Mouse (Mus musculus) kidney, embryonic 15.5 days (tissue): ENCODE measurements around the gene Supt4a. TPM values are rescaled to one million over a fixed set of nuclear protein-coding genes. Genes with fewer than 3 reads are reported as not detected.

Experiments used
- ATAC-seq: fragments of 200-750 bp; cut with Nextera tagmentation; replicated peaks from 2 replicates; pipeline ENCODE4 v1.8.0; 2017; ENCODE audit warnings: moderate TSS enrichment; ENCODE audit not compliant: low FRiP score
- H3K27ac ChIP-seq: fragments of 300-500 bp; sonication (generic); 2 replicates; pipeline ENCODE4 v1.5.1; 2015; ENCODE audit warnings: mild to moderate bottlenecking, inconsistent platforms
- H3K27me3 ChIP-seq: fragments of 300-500 bp; sonication (generic); 2 replicates; pipeline ENCODE4 v1.6.1; 2015; ENCODE audit warnings: inconsistent platforms
- H3K36me3 ChIP-seq: fragments of 300-500 bp; sonication (generic); 2 replicates; pipeline ENCODE4 v1.6.1; 2015; ENCODE audit warnings: inconsistent platforms
- H3K4me1 ChIP-seq: fragments of 300-500 bp; sonication (generic); 2 replicates; pipeline ENCODE4 v1.6.1; 2015; ENCODE audit warnings: inconsistent platforms
- H3K4me2 ChIP-seq: fragments of 300-500 bp; sonication (generic); 2 replicates; pipeline ENCODE4 v1.6.1; 2015; ENCODE audit warnings: moderate library complexity, mild to moderate bottlenecking, inconsistent platforms
- H3K4me3 ChIP-seq: fragments of 300-500 bp; sonication (generic); replicated peaks from 2 replicates; pipeline ENCODE4 v1.5.1; 2015; ENCODE audit warnings: mild to moderate bottlenecking, inconsistent platforms
- H3K9ac ChIP-seq: fragments of 300-500 bp; sonication (generic); 2 replicates; pipeline ENCODE4 v1.6.1; 2015; ENCODE audit warnings: mild to moderate bottlenecking, inconsistent platforms
- H3K9me3 ChIP-seq: fragments of 300-500 bp; sonication (generic); replicated peaks from 2 replicates; pipeline ENCODE4 v1.6.1; 2016; ENCODE audit warnings: inconsistent platforms
- WGBS: fragments of 180-500 bp; shearing (Covaris S2); methylation state at CpG from one replicate; pipeline ENCODE4 v1.1.7; 2015; ENCODE audit warnings: mixed read lengths; 5-methylcytosine and 5-hydroxymethylcytosine counted together
- polyA plus RNA-seq: library from polyadenylated mRNA; unstranded; fragments of >200 nt; fragmentation: Nextera tagmentation; extraction: Ambion mirVana; gene quantifications from 2 replicates; pipeline ENCODE4 v1.2.1, GENCODE M21; 2015

Gene Supt4a
- polyA plus RNA-seq, 1 experiment from 2014 or later, result 164 TPM

DNA sequence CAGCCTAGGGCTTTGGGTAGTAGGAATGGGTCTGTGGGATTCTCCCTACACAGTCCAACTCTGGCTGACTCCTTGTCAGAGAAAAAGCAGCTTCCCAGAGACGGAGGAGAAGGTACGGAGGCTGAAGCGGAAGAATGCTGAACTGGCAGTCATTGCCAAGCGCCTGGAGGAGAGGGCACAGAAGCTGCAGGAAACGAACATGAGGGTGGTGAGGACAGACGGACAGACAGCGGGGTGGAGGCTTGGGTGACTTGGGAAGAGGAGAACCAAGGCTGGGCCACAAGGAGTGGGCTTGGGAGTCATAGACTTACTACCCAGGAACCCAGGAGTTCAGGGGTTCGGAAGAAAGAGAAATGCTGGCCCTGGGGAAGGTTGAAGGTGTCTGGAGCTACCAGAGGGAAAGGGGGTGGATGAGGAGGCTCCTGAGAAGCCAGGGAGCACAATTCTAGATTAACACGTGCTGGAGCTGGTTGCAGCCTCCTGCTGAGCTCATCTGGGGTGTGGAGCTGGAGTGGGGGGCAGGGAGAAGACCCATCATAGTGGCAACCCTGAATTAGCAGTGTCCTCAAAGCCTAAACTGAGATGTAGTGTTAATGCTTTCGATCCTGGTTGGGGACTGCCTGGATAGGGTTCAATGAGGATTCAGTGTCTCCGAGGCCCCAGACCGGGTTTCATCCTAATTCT lies 25.5 kb downstream of the Supt4a start:
- peaks cover 29% of the 10 kb centered on the region for H3K4me1 ChIP-seq
- no peak overlapping the region for H3K9ac ChIP-seq
- no peaks in the 10 kb centered on the region for H3K9me3 ChIP-seq
- ATAC-seq, result no peak
- no peak overlapping the region for H3K27ac ChIP-seq
- H3K36me3 ChIP-seq, result no peaks in the 10 kb centered on the region
- H3K27me3 ChIP-seq, result peaks cover 86% of the 10 kb centered on the region
- WGBS, result 50% methylated on average over 12 of the region's 12 CpGs
- H3K4me3 ChIP-seq, result no peak overlapping the region
- peak overlapping the region; percentile 96 for H3K4me2 ChIP-seq

GRCm38 (mm10) chr11:87763511-87763987 lies 26.2 kb downstream of the Supt4a start:
- no peaks in the 10 kb centered on the region for H3K36me3 ChIP-seq
- peaks cover 29% of the 10 kb centered on the region for H3K4me1 ChIP-seq
- 2% methylated on average over 17 of the region's 17 CpGs for WGBS
- H3K9me3 ChIP-seq, result no peaks in the 10 kb centered on the region
- peaks cover 90% of the 10 kb centered on the region for H3K27me3 ChIP-seq
- ATAC-seq, result peak; percentile 70; the same call in 1 of the 2 replicates
- 0 out of 2 replicates have a peak overlapping the region, but pooled peaks have one; percentile 6 for H3K27ac ChIP-seq
- peak overlapping the region; percentile 96 for H3K4me2 ChIP-seq
- H3K9ac ChIP-seq, result peak overlapping the region; percentile 62
- peak overlapping the region; percentile 53 for H3K4me3 ChIP-seq

- Histone ChIP-seq H3K4me3 (peak overlapping the region; percentile 53), H3K9me3 (no peaks in the 10 kb centered on the region), H3K27ac (0 out of 2 replicates have a peak overlapping the region, but pooled peaks have one; percentile 6), H3K36me3 (no peaks in the 10 kb centered on the region), H3K9ac (peak overlapping the region; percentile 62), H3K4me1 (peaks cover 29% of the 10 kb centered on the region), H3K4me2 (peak overlapping the region; percentile 96), H3K27me3 (peaks cover 87% of the 10 kb centered on the region)
- WGBS, result under 1% methylated on average over 64 of the region's 65 CpGs
- peak; percentile 34; the same call in 1 of the 2 replicates for ATAC-seq
Measured at GRCm38 (mm10) chr11:87763988-87764876, 26.9 kb downstream of the Supt4a start.

DNA sequence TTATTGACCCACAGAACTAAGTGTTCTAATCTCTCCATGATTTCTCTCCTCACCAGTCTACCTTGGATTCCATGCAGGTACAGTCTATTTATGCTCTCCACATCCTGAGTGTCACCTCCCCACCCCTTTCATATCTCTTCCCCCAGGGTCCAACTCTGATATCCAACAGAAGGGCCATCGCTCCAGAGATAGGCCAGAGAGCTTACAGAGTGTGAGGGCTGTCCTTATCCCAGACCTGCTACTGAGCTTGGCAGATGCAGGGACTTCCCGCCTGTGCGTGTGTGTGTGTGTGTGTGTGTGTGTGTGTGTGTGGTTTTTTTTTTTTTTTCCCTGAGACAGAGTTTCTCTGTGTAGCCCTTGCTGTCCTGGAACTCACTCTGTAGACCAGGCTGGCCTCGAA lies 31.4 kb downstream of the Supt4a start:
- Histone ChIP-seq H3K27ac (no peak overlapping the region), H3K9me3 (no peaks in the 10 kb centered on the region), H3K4me3 (no peak overlapping the region), H3K36me3 (no peaks in the 10 kb centered on the region), H3K4me2 (no peak overlapping the region), H3K27me3 (peaks cover 42% of the 10 kb centered on the region), H3K9ac (no peak overlapping the region), H3K4me1 (peaks cover 13% of the 10 kb centered on the region)
- 93% methylated on average over 4 of the region's 4 CpGs for WGBS
- no peak for ATAC-seq

DNA sequence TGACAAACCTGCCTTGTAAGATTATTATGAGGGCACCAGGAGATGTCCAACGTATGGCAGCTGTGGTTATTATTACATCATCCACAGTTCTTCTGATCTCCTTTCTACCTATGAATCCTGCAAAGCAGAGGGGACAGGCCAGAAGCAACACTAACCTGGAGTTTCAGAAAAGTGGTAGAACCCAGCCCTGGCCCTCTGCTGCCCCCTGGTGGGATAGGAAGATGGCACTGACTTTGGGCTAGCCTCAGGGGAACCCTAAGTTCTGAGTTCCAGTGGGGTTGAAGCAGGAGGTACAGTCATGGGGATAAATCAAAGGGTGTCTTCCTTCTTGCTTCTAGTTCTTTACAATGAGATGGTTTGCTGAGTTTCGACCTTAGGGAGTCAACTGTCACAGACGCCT lies 33.6 kb downstream of the Supt4a start:
- no peak overlapping the region for H3K4me3 ChIP-seq
- no peak overlapping the region for H3K9ac ChIP-seq
- ATAC-seq, result no peak
- H3K36me3 ChIP-seq, result no peaks in the 10 kb centered on the region
- no peak overlapping the region for H3K4me2 ChIP-seq
- H3K27me3 ChIP-seq, result peaks cover 20% of the 10 kb centered on the region
- 57% methylated on average over 3 of the region's 3 CpGs for WGBS
- no peaks in the 10 kb centered on the region for H3K4me1 ChIP-seq
- H3K27ac ChIP-seq, result no peak overlapping the region
- no peaks in the 10 kb centered on the region for H3K9me3 ChIP-seq

GRCm38 (mm10) chr11:87772354-87772753 lies 35.0 kb downstream of the Supt4a start:
- no peak for ATAC-seq
- Histone ChIP-seq H3K27me3 (peaks cover 9% of the 10 kb centered on the region), H3K36me3 (no peaks in the 10 kb centered on the region), H3K9ac (no peak overlapping the region), H3K4me1 (no peaks in the 10 kb centered on the region), H3K4me3 (no peak overlapping the region), H3K4me2 (no peak overlapping the region), H3K27ac (no peak overlapping the region), H3K9me3 (no peaks in the 10 kb centered on the region)
- 99% methylated on average over 3 of the region's 3 CpGs for WGBS

DNA sequence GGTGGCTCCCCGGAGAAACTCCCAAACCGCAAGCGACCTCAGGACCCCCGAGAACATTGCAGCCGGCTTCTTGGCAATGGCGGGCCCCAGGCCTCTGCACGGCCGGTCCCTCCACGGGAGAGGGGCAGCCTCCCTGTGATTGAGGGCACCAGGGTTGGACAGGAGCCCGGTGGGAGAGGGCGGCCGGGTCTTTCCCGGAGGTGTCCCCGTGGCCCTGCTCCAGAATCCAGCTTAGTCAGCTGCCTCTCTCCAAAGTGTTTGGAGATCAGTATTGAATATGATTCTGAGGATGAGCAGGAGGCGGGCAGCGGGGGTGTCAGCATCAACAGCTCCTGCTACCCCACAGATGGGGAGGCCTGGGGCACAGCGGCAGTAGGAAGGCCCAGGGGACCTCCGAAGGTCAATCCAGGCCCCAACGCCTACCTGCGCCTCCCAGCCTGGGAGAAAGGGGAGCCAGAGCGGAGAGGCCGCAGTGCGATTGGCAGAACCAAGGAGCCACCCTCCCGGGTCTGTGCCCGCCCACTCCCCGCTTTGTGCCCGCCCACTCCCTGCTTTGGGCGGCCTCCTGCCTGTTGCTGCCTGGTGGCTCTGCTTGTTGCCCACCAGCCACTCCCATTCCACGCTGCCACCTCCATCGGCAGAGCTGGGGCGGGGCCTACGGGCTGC lies 40.9 kb downstream of the Supt4a start:
- Histone ChIP-seq H3K36me3 (no peaks in the 10 kb centered on the region), H3K27me3 (peaks cover 3% of the 10 kb centered on the region; the same call in 1 of the 2 replicates), H3K9ac (peak overlapping the region; percentile 44), H3K9me3 (no peaks in the 10 kb centered on the region), H3K4me1 (peaks cover 19% of the 10 kb centered on the region), H3K27ac (no peak overlapping the region), H3K4me2 (peak overlapping the region; percentile 73), H3K4me3 (peak overlapping the region; percentile 43)
- 5% methylated on average over 32 of the region's 32 CpGs for WGBS
- peak; percentile 95 for ATAC-seq

DNA sequence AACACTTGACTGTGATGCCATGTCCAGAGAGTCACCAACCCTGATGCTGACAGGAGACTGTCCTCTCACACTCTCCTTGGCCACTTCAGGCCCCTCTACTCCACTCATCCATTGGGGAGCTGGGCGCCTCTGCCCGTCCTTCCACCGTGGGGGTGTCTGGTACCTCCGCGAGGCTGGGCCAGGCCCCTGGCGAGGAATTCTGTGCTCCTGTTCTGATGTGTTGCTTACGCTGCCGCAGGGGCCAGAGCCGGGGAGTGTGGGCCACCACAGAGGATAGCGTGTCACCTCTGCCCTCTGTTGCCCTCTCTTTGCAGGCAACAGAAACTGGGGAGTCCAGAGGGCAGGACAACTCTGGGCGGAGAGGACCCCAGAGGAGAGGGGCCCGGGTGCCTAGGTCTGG lies 41.6 kb downstream of the Supt4a start:
- Histone ChIP-seq H3K4me2 (peak overlapping the region; percentile 73), H3K9me3 (no peaks in the 10 kb centered on the region), H3K9ac (no peak overlapping the region), H3K27ac (no peak overlapping the region), H3K4me3 (peak overlapping the region; percentile 43), H3K27me3 (peaks cover 3% of the 10 kb centered on the region; the same call in 1 of the 2 replicates), H3K36me3 (no peaks in the 10 kb centered on the region), H3K4me1 (peaks cover 19% of the 10 kb centered on the region)
- 43% methylated on average over 12 of the region's 12 CpGs for WGBS
- 0 out of 2 replicates have a peak, but pooled peaks have one; percentile 1 for ATAC-seq

- H3K36me3 ChIP-seq, result no peaks in the 10 kb centered on the region
- H3K9me3 ChIP-seq, result no peaks in the 10 kb centered on the region
- peaks cover 19% of the 10 kb centered on the region for H3K4me1 ChIP-seq
- ATAC-seq, result no peak
- H3K4me3 ChIP-seq, result no peak overlapping the region
- H3K27ac ChIP-seq, result no peak overlapping the region
- WGBS, result 85% methylated on average over 4 of the region's 4 CpGs
- no peak overlapping the region for H3K9ac ChIP-seq
- H3K27me3 ChIP-seq, result peaks cover 3% of the 10 kb centered on the region; the same call in 1 of the 2 replicates
- H3K4me2 ChIP-seq, result peak overlapping the region; percentile 73; the same call in 1 of the 2 replicates
Measured at GRCm38 (mm10) chr11:87779392-87779791, 42.0 kb downstream of the Supt4a start.

- H3K4me2 ChIP-seq, result no peak overlapping the region
- WGBS, result 81% methylated on average over 8 of the region's 8 CpGs
- H3K9ac ChIP-seq, result no peak overlapping the region
- H3K36me3 ChIP-seq, result no peaks in the 10 kb centered on the region
- ATAC-seq, result no peak
- H3K27me3 ChIP-seq, result peaks cover 3% of the 10 kb centered on the region; the same call in 1 of the 2 replicates
- peaks cover 19% of the 10 kb centered on the region for H3K4me1 ChIP-seq
- no peak overlapping the region for H3K27ac ChIP-seq
- no peak overlapping the region for H3K4me3 ChIP-seq
- H3K9me3 ChIP-seq, result no peaks in the 10 kb centered on the region
Measured at GRCm38 (mm10) chr11:87780130-87780529, 42.8 kb downstream of the Supt4a start.

DNA sequence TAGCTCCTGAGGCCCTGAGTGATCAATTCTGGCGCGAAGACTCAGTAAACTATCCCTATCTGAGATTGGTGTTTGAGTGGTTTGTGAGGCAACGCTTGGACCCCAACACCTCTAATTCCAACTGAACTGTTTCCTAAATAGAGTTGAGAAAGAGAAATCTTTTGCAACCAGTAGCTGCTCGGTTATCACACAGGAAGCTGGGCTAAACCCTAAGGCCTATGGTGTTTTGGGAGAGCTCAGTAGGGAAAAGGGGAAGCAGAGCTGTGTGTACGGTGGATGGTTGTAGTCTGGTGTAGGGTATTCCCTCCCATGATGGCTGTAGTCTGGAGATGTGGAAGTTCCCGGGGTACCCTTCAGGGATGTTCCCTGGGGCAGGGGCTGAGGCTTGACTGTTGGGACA lies 52.7 kb downstream of the Supt4a start:
- Histone ChIP-seq H3K9ac (no peak overlapping the region), H3K4me3 (no peak overlapping the region), H3K27me3 (no peaks in the 10 kb centered on the region), H3K9me3 (no peaks in the 10 kb centered on the region), H3K4me1 (no peaks in the 10 kb centered on the region), H3K27ac (no peak overlapping the region), H3K4me2 (no peak overlapping the region), H3K36me3 (no peaks in the 10 kb centered on the region)
- ATAC-seq, result no peak
- WGBS, result 89% methylated on average over 6 of the region's 6 CpGs
